Mouse (Mus musculus) kidney, postnatal 0 days (tissue): Measurements from ENCODE around the gene Zc3h12b. TPM values are rescaled to one million over a fixed set of nuclear protein-coding genes. Genes with fewer than 3 reads are reported as not detected.

Experiments
- ATAC-seq: fragments of 200-750 bp; cut with Nextera tagmentation; replicated peaks from 2 replicates; pipeline ENCODE4 v1.8.0; 2017; ENCODE audit warnings: low read depth, moderate number of reproducible peaks, moderate TSS enrichment, moderate library complexity; ENCODE audit not compliant: low FRiP score
- DNase-seq: peaks from one replicate; pipeline ENCODE4 v3.0.0-alpha.2; 2016; ENCODE audit warnings: low spot score
- H3K27ac ChIP-seq: fragments of 300-500 bp; sonication (generic); 2 replicates; pipeline ENCODE4 v1.5.1; 2014; ENCODE audit warnings: mild to moderate bottlenecking
- H3K27me3 ChIP-seq: fragments of 300-500 bp; sonication (generic); 2 replicates; pipeline ENCODE4 v1.6.1; 2014; ENCODE audit warnings: low read length, mixed read lengths; ENCODE audit not compliant: insufficient read depth
- H3K36me3 ChIP-seq: fragments of 300-500 bp; sonication (generic); 2 replicates; pipeline ENCODE4 v1.6.1; 2014; ENCODE audit warnings: low read length, mixed read lengths; ENCODE audit not compliant: insufficient read depth
- H3K4me1 ChIP-seq: fragments of 300-500 bp; sonication (generic); replicated peaks from 2 replicates; pipeline ENCODE4 v1.6.1; 2014; ENCODE audit warnings: antibody characterized with exemption, low read length, mixed read lengths; ENCODE audit not compliant: insufficient read depth
- H3K4me2 ChIP-seq: fragments of 300-500 bp; sonication (generic); 2 replicates; pipeline ENCODE4 v1.6.1; 2014; ENCODE audit warnings: mild to moderate bottlenecking, low read length, moderate library complexity, mixed read lengths
- H3K4me3 ChIP-seq: fragments of 300-500 bp; sonication (generic); replicated peaks from 2 replicates; pipeline ENCODE4 v1.5.1; 2014; ENCODE audit warnings: low read depth, low read length
- H3K9ac ChIP-seq: fragments of 300-500 bp; sonication (generic); 2 replicates; pipeline ENCODE4 v1.6.1; 2014; ENCODE audit warnings: low read depth, low read length
- H3K9me3 ChIP-seq: fragments of 300-500 bp; sonication (generic); replicated peaks from 2 replicates; pipeline ENCODE4 v1.6.1; 2016; ENCODE audit warnings: low read length, inconsistent platforms, mixed read lengths
- CTCF ChIP-seq: IDR thresholded peaks from 2 replicates; pipeline ENCODE4 v1.5.1; 2016; ENCODE audit warnings: antibody characterized with exemption, low read depth, mild to moderate bottlenecking, moderate library complexity
- WGBS: fragments of 180-500 bp; shearing (Covaris S2); extraction: QIAGEN DNeasy Blood & Tissue Kit; methylation state at CpG from one replicate; pipeline ENCODE4 v1.1.7; 2014; 5-methylcytosine and 5-hydroxymethylcytosine counted together
- polyA plus RNA-seq: library from polyadenylated mRNA; unstranded; fragments of >200 nt; fragmentation: Nextera tagmentation; extraction: Ambion mirVana; gene quantifications from 2 replicates; pipeline ENCODE4 v1.2.1, GENCODE M21; 2015

Gene Zc3h12b
- polyA plus RNA-seq, 1 experiment from 2014 or later = 1.6 TPM

- DNase-seq = no peak
- Histone ChIP-seq H3K9me3 (no peaks in the 10 kb centered on the region), H3K4me1 (no peaks in the 10 kb centered on the region), H3K9ac (no peak overlapping the region), H3K36me3 (no peaks in the 10 kb centered on the region), H3K27ac (no peak overlapping the region), H3K27me3 (no peaks in the 10 kb centered on the region), H3K4me3 (no peak overlapping the region), H3K4me2 (no peak overlapping the region)
- no peak for TF ChIP-seq CTCF
- 70% methylated on average over 14 of the region's 14 CpGs for WGBS
- ATAC-seq = no peak
Observed at GRCm38 (mm10) chrX:95852806-95853205, 141.3 kb downstream of the Zc3h12b start.

GRCm38 (mm10) chrX:95881111-95881510 lies 169.6 kb downstream of the Zc3h12b start:
- no peak for DNase-seq
- TF ChIP-seq CTCF = no peak
- H3K36me3 ChIP-seq = no peaks in the 10 kb centered on the region

GRCm38 (mm10) chrX:95902716-95903115 lies 191.2 kb downstream of the Zc3h12b start:
- no peak for ATAC-seq
- no peaks in the 10 kb centered on the region for H3K27me3 ChIP-seq
- 82% methylated on average over 3 of the region's 3 CpGs for WGBS
- no peak for TF ChIP-seq CTCF
- no peak overlapping the region for H3K4me2 ChIP-seq
- H3K4me3 ChIP-seq = no peak overlapping the region
- H3K9ac ChIP-seq = no peak overlapping the region
- no peak overlapping the region for H3K27ac ChIP-seq
- DNase-seq = no peak
- H3K4me1 ChIP-seq = no peaks in the 10 kb centered on the region
- no peaks in the 10 kb centered on the region for H3K9me3 ChIP-seq
- H3K36me3 ChIP-seq = no peaks in the 10 kb centered on the region

More at GRCm38 (mm10) chrX:95881111-95881510, 169.6 kb downstream of the Zc3h12b start:
- H3K27me3 ChIP-seq = no peaks in the 10 kb centered on the region
- H3K27ac ChIP-seq = no peak overlapping the region
- no peak overlapping the region for H3K9ac ChIP-seq
- H3K4me3 ChIP-seq = no peak overlapping the region
- no peaks in the 10 kb centered on the region for H3K4me1 ChIP-seq
- H3K4me2 ChIP-seq = no peak overlapping the region
- no peak for ATAC-seq
- no peaks in the 10 kb centered on the region for H3K9me3 ChIP-seq

- H3K36me3 ChIP-seq = peaks cover 19% of the 10 kb centered on the region; the same call in 1 of the 2 replicates
- no peaks in the 10 kb centered on the region for H3K4me1 ChIP-seq
- ATAC-seq (no peak), DNase-seq (no peak)
- no peak overlapping the region for H3K27ac ChIP-seq
- no peak overlapping the region for H3K9ac ChIP-seq
- no peaks in the 10 kb centered on the region for H3K27me3 ChIP-seq
- H3K4me3 ChIP-seq = no peak overlapping the region
- 95% methylated on average over 2 of the region's 2 CpGs for WGBS
- no peak for TF ChIP-seq CTCF
- no peak overlapping the region for H3K4me2 ChIP-seq
- H3K9me3 ChIP-seq = no peaks in the 10 kb centered on the region
Observed at GRCm38 (mm10) chrX:95935481-95935880, 224.0 kb downstream of the Zc3h12b start.

- Histone ChIP-seq H3K27ac (no peak overlapping the region), H3K9ac (no peak overlapping the region), H3K27me3 (no peaks in the 10 kb centered on the region), H3K4me1 (no peaks in the 10 kb centered on the region), H3K4me2 (no peak overlapping the region), H3K36me3 (0 out of 2 replicates have a peak, but pooled peaks cover 9% of the 10 kb centered on the region), H3K4me3 (no peak overlapping the region), H3K9me3 (no peaks in the 10 kb centered on the region)
- no peak for TF ChIP-seq CTCF
- ATAC-seq = no peak
- WGBS = 81% methylated on average over 2 of the region's 2 CpGs
- DNase-seq = no peak
Observed at GRCm38 (mm10) chrX:95945496-95945895, 234.0 kb downstream of the Zc3h12b start.

GRCm38 (mm10) chrX:95948135-95948534 lies 236.7 kb downstream of the Zc3h12b start:
- no peak for TF ChIP-seq CTCF
- H3K4me3 ChIP-seq = no peak overlapping the region
- H3K9ac ChIP-seq = no peak overlapping the region
- no peak overlapping the region for H3K4me2 ChIP-seq
- H3K36me3 ChIP-seq = 0 out of 2 replicates have a peak, but pooled peaks cover 14% of the 10 kb centered on the region
- ATAC-seq = no peak
- no peak overlapping the region for H3K27ac ChIP-seq
- H3K9me3 ChIP-seq = no peaks in the 10 kb centered on the region
- no peak for DNase-seq
- H3K27me3 ChIP-seq = no peaks in the 10 kb centered on the region
- 79% methylated on average over 4 of the region's 4 CpGs for WGBS
- no peaks in the 10 kb centered on the region for H3K4me1 ChIP-seq

- peak; percentile 47 for DNase-seq
Observed at GRCm38 (mm10) chrX:95950776-95951175, 239.3 kb downstream of the Zc3h12b start.

More at GRCm38 (mm10) chrX:95950776-95951175, 239.3 kb downstream of the Zc3h12b start:
- Histone ChIP-seq H3K9ac (no peak overlapping the region), H3K9me3 (no peaks in the 10 kb centered on the region), H3K36me3 (0 out of 2 replicates have a peak, but pooled peaks cover 9% of the 10 kb centered on the region), H3K4me3 (no peak overlapping the region), H3K4me1 (no peaks in the 10 kb centered on the region), H3K27me3 (no peaks in the 10 kb centered on the region), H3K4me2 (no peak overlapping the region), H3K27ac (no peak overlapping the region)
- peak; percentile 69 for TF ChIP-seq CTCF
- ATAC-seq = no peak
- WGBS = 44% methylated on average over 3 of the region's 3 CpGs
